Mouse (Mus musculus): ENCODE results near the gene Timp1.
A peak's percentile ranks its signal among the peaks of the same experiment; 100 is the strongest.

Timp1 gene

GRCm38 (mm10) chrX:20869962-20870513 lies at the start of gene Timp1:
TSS of gene Timp1 (plus strand) at chrX:20870166.
- DNase-seq (ENCODE audit: low spot score): no peak

GRCm38 (mm10) chrX:20828934-20829333 lies 41.0 kb upstream of the Timp1 start:
- DNase-seq (ENCODE audit: low spot score): no peak

- no peak for DNase-seq (ENCODE audit: low spot score)
These were observed 22.7 kb upstream of the Timp1 start for GRCm38 (mm10) chrX:20847232-20847631.

- DNase-seq (ENCODE audit: low spot score): no peak
These were observed 22.1 kb upstream of the Timp1 start for GRCm38 (mm10) chrX:20847816-20848215.

GRCm38 (mm10) chrX:20848256-20848984 lies 21.5 kb upstream of the Timp1 start:
- peak; percentile 42 for DNase-seq (ENCODE audit: low spot score)

- no peak for DNase-seq (ENCODE audit: low spot score)
These were observed 16.2 kb upstream of the Timp1 start for GRCm38 (mm10) chrX:20853794-20854193.

- DNase-seq (ENCODE audit: low spot score): no peak
These were observed 8.4 kb upstream of the Timp1 start for GRCm38 (mm10) chrX:20861453-20862104.

GRCm38 (mm10) chrX:20862105-20863065 lies 7.6 kb upstream of the Timp1 start:
- DNase-seq (ENCODE audit: low spot score): no peak

GRCm38 (mm10) chrX:20863161-20864101 lies 6.5 kb upstream of the Timp1 start:
- no peak for DNase-seq (ENCODE audit: low spot score)

- no peak for DNase-seq (ENCODE audit: low spot score)
These were observed 1.9 kb upstream of the Timp1 start for GRCm38 (mm10) chrX:20868091-20868490.

- DNase-seq (ENCODE audit: low spot score): no peak
These were observed 763 bp upstream of the Timp1 start for GRCm38 (mm10) chrX:20869203-20869602.

- DNase-seq (ENCODE audit: low spot score): no peak
These were observed 3.0 kb downstream of the Timp1 start for GRCm38 (mm10) chrX:20872928-20873500.

GRCm38 (mm10) chrX:20875241-20875640 lies 5.3 kb downstream of the Timp1 start:
- no peak for DNase-seq (ENCODE audit: low spot score)

- DNase-seq (ENCODE audit: low spot score): no peak
These were observed 40.1 kb downstream of the Timp1 start for GRCm38 (mm10) chrX:20910074-20910473.

- DNase-seq (ENCODE audit: low spot score): no peak
These were observed 43.8 kb downstream of the Timp1 start for GRCm38 (mm10) chrX:20913726-20914125.

- no peak for DNase-seq (ENCODE audit: low spot score)
These were observed 45.1 kb downstream of the Timp1 start for GRCm38 (mm10) chrX:20915075-20915474.

- DNase-seq (ENCODE audit: low spot score): no peak
These were observed 50.4 kb downstream of the Timp1 start for GRCm38 (mm10) chrX:20920249-20920843.

GRCm38 (mm10) chrX:20920844-20921364 lies 50.9 kb downstream of the Timp1 start, which contains the start of gene Syn1:
TSS of gene Syn1 (minus strand) at chrX:20921004.
- peak; percentile 14 for DNase-seq (ENCODE audit: low spot score)

- DNase-seq (ENCODE audit: low spot score): no peak
These were observed 51.4 kb downstream of the Timp1 start for GRCm38 (mm10) chrX:20921366-20921765.

- no peak for DNase-seq (ENCODE audit: low spot score)
These were observed 53.5 kb downstream of the Timp1 start for GRCm38 (mm10) chrX:20923506-20923905.

Data from urinary bladder, postnatal 10 days (tissue).